Mouse (Mus musculus): Measurements from ENCODE around the gene Ppara.
"Not testable (repeated sequence)": the region's sequence is repeated elsewhere in the genome, so short reads cannot be mapped to it uniquely, and the experiment has no call there.

The Ppara gene

GRCm38 (mm10) chr15:85750115-85750514 is 15.3 kb downstream of the Ppara start:
- in situ Hi-C loops (cut with MboI; ENCODE audit: low sequenced_read_pairs), result no loop called here

- in situ Hi-C loops (cut with MboI; ENCODE audit: low sequenced_read_pairs), result no loop called here
These were observed 17.9 kb downstream of the Ppara start for GRCm38 (mm10) chr15:85752655-85753054.

GRCm38 (mm10) chr15:85754033-85754650 is 19.4 kb downstream of the Ppara start:
- in situ Hi-C loops (cut with MboI; ENCODE audit: low sequenced_read_pairs), result no loop called here

- in situ Hi-C loops (cut with MboI; ENCODE audit: low sequenced_read_pairs), result no loop called here
These were observed 20.4 kb downstream of the Ppara start for GRCm38 (mm10) chr15:85755214-85755613.

GRCm38 (mm10) chr15:85756611-85757010 is 21.8 kb downstream of the Ppara start:
- in situ Hi-C loops (cut with MboI; ENCODE audit: low sequenced_read_pairs), result no loop called here

GRCm38 (mm10) chr15:85757768-85758167 is 23.0 kb downstream of the Ppara start:
- in situ Hi-C loops (cut with MboI; ENCODE audit: low sequenced_read_pairs), result no loop called here

- in situ Hi-C loops (cut with MboI; ENCODE audit: low sequenced_read_pairs), result no loop called here
These were observed 28.0 kb downstream of the Ppara start for GRCm38 (mm10) chr15:85762761-85763160.

GRCm38 (mm10) chr15:85765022-85765421 is 30.2 kb downstream of the Ppara start:
- in situ Hi-C loops (cut with MboI; ENCODE audit: low sequenced_read_pairs), result no loop called here

- in situ Hi-C loops (cut with MboI; ENCODE audit: low sequenced_read_pairs), result no loop called here
These were observed 31.9 kb downstream of the Ppara start for GRCm38 (mm10) chr15:85766677-85767076.

- in situ Hi-C loops (cut with MboI; ENCODE audit: low sequenced_read_pairs), result no loop called here
These were observed 34.2 kb downstream of the Ppara start for GRCm38 (mm10) chr15:85768991-85769390.

GRCm38 (mm10) chr15:85771306-85772121 is 36.7 kb downstream of the Ppara start:
- in situ Hi-C loops (cut with MboI; ENCODE audit: low sequenced_read_pairs), result no loop called here

- in situ Hi-C loops (cut with MboI; ENCODE audit: low sequenced_read_pairs), result no loop called here
These were observed 37.5 kb downstream of the Ppara start for GRCm38 (mm10) chr15:85772146-85772740.

- in situ Hi-C loops (cut with MboI; ENCODE audit: low sequenced_read_pairs), result no loop called here
These were observed 39.6 kb downstream of the Ppara start for GRCm38 (mm10) chr15:85774419-85774818.

GRCm38 (mm10) chr15:85775001-85775400 is 40.2 kb downstream of the Ppara start:
- in situ Hi-C loops (cut with MboI; ENCODE audit: low sequenced_read_pairs), result no loop called here

- in situ Hi-C loops (cut with MboI; ENCODE audit: low sequenced_read_pairs), result no loop called here
These were observed 41.5 kb downstream of the Ppara start for GRCm38 (mm10) chr15:85776241-85776640.

GRCm38 (mm10) chr15:85776771-85777170 is 42.0 kb downstream of the Ppara start:
- in situ Hi-C loops (cut with MboI; ENCODE audit: low sequenced_read_pairs), result no loop called here

- in situ Hi-C loops (cut with MboI; ENCODE audit: low sequenced_read_pairs), result not testable (repeated sequence)
These were observed 44.1 kb downstream of the Ppara start for GRCm38 (mm10) chr15:85778891-85779290.

GRCm38 (mm10) chr15:85783146-85783545 is 48.4 kb downstream of the Ppara start:
- in situ Hi-C loops (cut with MboI; ENCODE audit: low sequenced_read_pairs), result no loop called here

- in situ Hi-C loops (cut with MboI; ENCODE audit: low sequenced_read_pairs), result no loop called here
These were observed 49.6 kb downstream of the Ppara start for GRCm38 (mm10) chr15:85784341-85784740.

- in situ Hi-C loops (cut with MboI; ENCODE audit: low sequenced_read_pairs), result no loop called here
These were observed 51.9 kb downstream of the Ppara start for GRCm38 (mm10) chr15:85786711-85787110.

GRCm38 (mm10) chr15:85787482-85787881 is 52.7 kb downstream of the Ppara start:
- in situ Hi-C loops (cut with MboI; ENCODE audit: low sequenced_read_pairs), result no loop called here

- in situ Hi-C loops (cut with MboI; ENCODE audit: low sequenced_read_pairs), result no loop called here
These were observed 53.3 kb downstream of the Ppara start for GRCm38 (mm10) chr15:85788051-85788450.

All from CH12F3 (cell line).